Mouse (Mus musculus) effector memory CD4-positive, alpha-beta T cell, adult 7 months (primary cell): ENCODE results near the gene Nicn1. TPM values are rescaled to one million over a fixed set of nuclear protein-coding genes. Genes with fewer than 3 reads are reported as not detected.

Experiments used
- polyA plus RNA-seq: library from polyadenylated mRNA; unstranded; fragments of 100-300 nt; shearing (Covaris generic); gene quantifications from one replicate; pipeline ENCODE4 v1.2.1, GENCODE M21; 2017

The Nicn1 gene
- polyA plus RNA-seq: 2.5 TPM

GRCm38 (mm10) chr9:108290016-108290750 is at the start of gene Nicn1:
TSS of gene Nicn1 (plus strand) at chr9:108290429.

GRCm38 (mm10) chr9:108263690-108264190 is 26.5 kb upstream of the Nicn1 start, which contains the start of gene Dag1:
TSS of gene Dag1 (minus strand) at chr9:108263958.

DNA sequence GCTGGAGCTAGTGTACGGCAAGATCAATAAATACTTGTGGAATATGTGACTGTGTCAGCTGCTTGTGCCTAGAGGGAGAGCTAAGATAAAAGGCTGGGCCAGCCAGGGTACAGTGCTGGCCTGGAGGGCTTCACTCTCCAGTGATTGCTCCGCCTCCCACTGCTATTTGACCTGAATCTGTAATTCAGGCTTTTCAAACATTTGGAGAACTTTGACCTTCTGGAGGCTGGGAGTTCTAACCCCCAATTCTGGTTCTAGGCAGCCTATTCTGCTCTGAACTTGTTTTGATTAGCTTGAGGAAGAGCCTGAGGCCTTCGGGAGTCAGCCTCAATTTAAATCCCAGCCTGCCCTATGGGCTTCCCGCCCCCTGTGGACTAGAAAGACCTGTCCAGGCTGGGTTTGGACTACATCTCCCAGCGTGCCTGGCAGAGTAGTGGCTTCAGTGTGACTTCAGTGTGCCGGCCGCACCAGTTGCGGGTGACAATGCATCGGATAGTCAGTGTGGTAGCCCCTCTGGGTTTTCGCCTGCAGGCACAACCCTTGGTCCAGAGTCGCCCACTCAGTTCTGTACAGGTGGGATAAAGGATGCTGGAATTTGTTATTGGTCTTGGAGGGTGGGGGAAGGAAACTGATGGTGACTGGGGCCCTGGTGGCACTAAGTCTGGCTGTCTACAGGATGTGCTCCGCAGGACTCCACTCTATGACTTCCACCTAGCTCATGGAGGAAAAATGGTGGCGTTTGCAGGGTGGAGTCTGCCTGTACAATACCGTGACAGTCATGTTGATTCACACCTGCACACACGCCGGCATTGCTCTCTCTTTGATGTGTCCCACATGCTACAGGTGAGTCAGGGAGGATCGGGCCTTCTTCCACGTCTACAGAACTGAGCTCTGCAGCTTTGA is 6.5 kb downstream of the Nicn1 start, which contains the start of gene Amt:
Amt (plus strand) TSS at position 401 of the 903 bp plus-strand sequence.

GRCm38 (mm10) chr9:108305629-108306520 is 15.6 kb downstream of the Nicn1 start, which contains the start of the genes Rhoa and Tcta:
TSS of gene Rhoa (plus strand) at chr9:108306129.
TSS of gene Tcta (minus strand) at chr9:108306160.

DNA sequence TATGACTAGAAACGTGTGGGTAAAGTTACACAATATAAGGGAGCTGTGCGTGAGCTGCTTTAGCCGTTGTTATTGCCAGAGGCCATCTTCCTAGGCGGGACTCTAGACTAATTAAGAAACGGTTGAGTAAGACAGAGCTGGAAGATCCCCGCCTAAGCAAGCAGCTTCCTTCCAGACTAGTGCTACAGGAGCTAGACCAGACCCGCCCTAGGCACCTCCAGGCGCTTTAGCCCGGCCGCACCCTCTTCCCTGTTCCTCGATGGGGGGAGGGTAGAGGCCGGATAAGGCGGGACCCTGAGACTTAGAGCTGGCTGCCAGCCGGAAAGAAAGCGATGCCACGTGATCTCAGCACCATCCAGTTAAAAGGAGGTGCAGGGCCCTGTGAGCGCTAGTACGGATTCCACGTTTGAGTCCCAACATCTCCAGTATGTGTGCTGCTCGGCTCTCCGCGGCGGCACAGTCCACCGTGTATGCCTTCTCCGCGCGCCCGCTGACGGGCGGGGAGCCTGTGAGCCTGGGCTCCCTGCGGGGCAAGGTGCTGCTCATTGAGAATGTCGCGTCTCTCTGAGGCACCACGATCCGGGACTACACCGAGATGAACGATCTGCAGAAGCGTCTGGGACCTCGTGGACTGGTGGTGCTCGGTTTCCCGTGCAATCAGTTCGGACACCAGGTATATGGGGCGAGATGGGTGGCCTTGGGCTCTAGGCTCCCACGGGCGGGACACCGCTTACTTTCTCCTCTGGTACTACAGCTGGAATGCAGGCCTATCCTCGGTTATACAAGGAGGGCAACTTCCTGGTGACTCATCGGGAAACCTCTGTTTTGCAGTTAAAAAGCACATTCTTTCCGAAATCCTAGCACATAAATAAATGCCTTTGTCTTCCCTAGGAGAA is 48.9 kb downstream of the Nicn1 start, which contains the start of gene Gpx1:
Gpx1 (plus strand) TSS at position 18 of the 896 bp plus-strand sequence.

Other genes with a start within 250 kb of the Nicn1 start
- 21.4 TPM for gene Gmppb, start 241.2 kb upstream of the Nicn1 start, polyA plus RNA-seq
- gene Amigo3, start 237.3 kb upstream of the Nicn1 start, polyA plus RNA-seq: 1.2 TPM
- 2.1 TPM for gene Mst1, start 210.0 kb upstream of the Nicn1 start, polyA plus RNA-seq
- 115 TPM for gene Rnf123, start 207.1 kb upstream of the Nicn1 start, polyA plus RNA-seq
- 79.0 TPM for gene Apeh, start 195.8 kb upstream of the Nicn1 start, polyA plus RNA-seq
- gene Bsn, start 100.0 kb upstream of the Nicn1 start, polyA plus RNA-seq: 0.28 TPM
- gene Dag1, start 26.5 kb upstream of the Nicn1 start, polyA plus RNA-seq: 7.6 TPM
- not detected for gene Amt, start 6.4 kb downstream of the Nicn1 start, polyA plus RNA-seq
- gene Rhoa, start 15.7 kb downstream of the Nicn1 start, polyA plus RNA-seq: 404 TPM
- gene Tcta, start 15.7 kb downstream of the Nicn1 start, polyA plus RNA-seq: 4.3 TPM
- gene Gpx1, start 48.5 kb downstream of the Nicn1 start, polyA plus RNA-seq: 221 TPM
- gene Usp4, start 57.4 kb downstream of the Nicn1 start, polyA plus RNA-seq: 90.5 TPM
- 1.0 TPM for gene 1700102P08Rik, start 102.4 kb downstream of the Nicn1 start, polyA plus RNA-seq
- 0.43 TPM for gene Ccdc36, start 138.1 kb downstream of the Nicn1 start, polyA plus RNA-seq
- not detected for gene BC048562, start 146.1 kb downstream of the Nicn1 start, polyA plus RNA-seq
- 27.8 TPM for gene Ccdc71, start 170.1 kb downstream of the Nicn1 start, polyA plus RNA-seq
- gene Klhdc8b, start 171.2 kb downstream of the Nicn1 start, polyA plus RNA-seq: 9.5 TPM
- gene Lamb2, start 189.3 kb downstream of the Nicn1 start, polyA plus RNA-seq: 0.46 TPM
- gene Usp19, start 200.2 kb downstream of the Nicn1 start, polyA plus RNA-seq: 150 TPM
- 68.2 TPM for gene Qars, start 217.3 kb downstream of the Nicn1 start, polyA plus RNA-seq
- 165 TPM for gene Qrich1, start 226.4 kb downstream of the Nicn1 start, polyA plus RNA-seq